Mouse (Mus musculus): Measurements from ENCODE around the gene Raf1. TPM values are rescaled to one million over a fixed set of nuclear protein-coding genes. Genes with fewer than 3 reads are reported as not detected.

Gene Raf1
- 377 and 583 TPM in 2 replicates for total RNA-seq (2023)

GRCm38 (mm10) chr6:115676452-115677128 lies at the start of gene Raf1:
TSS of gene Raf1 (minus strand) at chr6:115676635.

GRCm38 (mm10) chr6:115601715-115602523 lies 74.5 kb downstream of the Raf1 start, which contains the start of gene Mkrn2:
TSS of gene Mkrn2 (plus strand) at chr6:115601902.

GRCm38 (mm10) chr6:115592458-115592857 lies 84.0 kb downstream of the Raf1 start, which contains the start of gene Mkrn2os:
TSS of gene Mkrn2os (minus strand) at chr6:115592576.

Other genes with a start within 250 kb of the Raf1 start
- gene Tsen2, start 132.0 kb downstream of the Raf1 start, total RNA-seq (2023): 1.8 and 2.2 TPM in 2 replicates
- not detected in 2 replicates for gene Mkrn2os, start 84.1 kb downstream of the Raf1 start, total RNA-seq (2023)
- gene Mkrn2, start 74.7 kb downstream of the Raf1 start, total RNA-seq (2023): 17.4 and 19.0 TPM in 2 replicates
- gene Tmem40, start 85.8 kb upstream of the Raf1 start, total RNA-seq (2023): 93.6 and 100 TPM in 2 replicates
- 0.27 and 0.60 TPM in 2 replicates for gene Cand2, start 97.9 kb upstream of the Raf1 start, total RNA-seq (2023)
- gene Rpl32, start 132.1 kb upstream of the Raf1 start, total RNA-seq (2023): 502 and 689 TPM in 2 replicates
- gene Efcab12, start 161.8 kb upstream of the Raf1 start, total RNA-seq (2023): not detected in 2 replicates
- gene Mbd4, start 176.7 kb upstream of the Raf1 start, total RNA-seq (2023): 7.6 and 14.3 TPM in 2 replicates
- 1.1 and 2.5 TPM in 2 replicates for gene Ift122, start 176.8 kb upstream of the Raf1 start, total RNA-seq (2023)